Mouse (Mus musculus): ENCODE results near the gene Sptbn4.

The Sptbn4 gene

DNA sequence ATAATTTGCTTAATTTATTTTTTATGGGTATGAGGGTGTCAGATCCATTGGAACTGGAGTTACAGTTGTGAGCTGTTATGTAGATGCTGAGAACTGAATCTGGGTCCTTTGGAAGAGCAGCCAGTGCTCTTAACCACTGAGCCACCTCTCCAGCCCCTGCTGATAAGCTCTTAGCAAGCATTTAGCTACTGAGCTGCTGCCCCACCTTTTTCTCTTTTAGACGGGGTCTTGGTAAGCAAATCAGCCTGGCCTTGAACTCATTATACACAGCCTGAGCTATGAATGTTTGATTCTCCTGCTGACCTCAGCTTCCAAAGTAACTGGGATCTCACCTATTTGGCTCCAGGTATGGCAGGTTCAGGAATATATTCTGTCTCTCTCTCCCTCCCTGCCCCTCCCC, 66.5 kb downstream of the Sptbn4 start:
- no peak for DNase-seq

DNA sequence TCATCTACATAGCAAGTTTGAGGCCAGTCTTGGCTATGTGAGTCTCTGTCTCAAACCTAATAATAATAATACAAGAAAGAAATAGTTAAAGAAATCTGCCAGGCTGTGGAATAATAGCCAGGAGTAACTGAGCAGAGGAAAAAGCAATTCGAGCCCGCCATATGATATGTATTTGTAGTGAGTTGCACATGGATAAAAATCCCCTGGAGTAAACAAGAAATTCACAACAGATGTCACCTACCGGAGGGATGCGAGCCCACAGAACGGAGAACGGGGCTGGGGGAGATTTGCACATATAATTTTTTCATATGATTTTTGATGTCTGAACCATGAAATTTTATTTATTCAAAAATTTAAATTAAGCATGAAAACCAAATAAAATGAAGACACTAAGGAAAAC, 67.7 kb downstream of the Sptbn4 start:
- no peak for DNase-seq

DNA sequence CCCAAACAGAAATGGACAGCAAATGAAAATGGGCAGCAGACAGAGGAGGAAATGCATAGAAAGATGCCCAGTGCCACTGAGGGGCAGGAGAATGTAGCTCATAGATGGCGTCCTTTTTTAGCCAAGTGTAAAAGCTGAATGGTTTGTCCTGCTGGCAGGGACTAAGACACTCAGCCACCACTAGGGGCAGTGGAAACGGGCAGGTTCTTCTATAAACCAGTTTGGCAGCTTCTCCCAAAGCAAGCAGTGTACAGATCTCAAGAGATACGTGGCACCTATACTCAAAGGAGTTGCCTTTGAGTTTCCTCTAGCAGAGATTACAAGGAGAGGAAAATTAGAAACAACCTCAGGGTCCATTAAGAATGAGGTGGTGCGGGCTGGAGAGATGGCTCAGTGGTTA, 69.1 kb downstream of the Sptbn4 start:
- DNase-seq, result no peak

DNA sequence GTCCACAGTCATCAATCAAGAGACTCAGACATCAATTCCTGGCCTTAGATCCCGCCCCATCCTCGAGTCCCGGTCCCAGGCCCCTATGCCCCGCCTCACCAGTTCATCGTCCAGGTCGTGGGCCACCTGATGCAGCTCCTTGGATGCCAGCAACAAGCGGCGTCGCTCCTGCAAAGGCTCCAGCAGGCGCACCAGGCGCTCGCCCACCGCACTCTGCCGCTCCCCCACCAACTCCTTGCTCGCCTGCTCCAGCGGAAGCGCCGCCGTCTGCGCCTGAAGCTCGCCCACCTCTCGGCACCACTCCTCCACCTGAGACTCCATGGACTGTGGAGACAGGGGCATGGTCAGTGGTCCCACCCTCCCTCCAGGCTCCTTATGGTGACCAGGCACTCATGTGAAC, 72.2 kb downstream of the Sptbn4 start:
- peak; percentile 78 for DNase-seq

DNA sequence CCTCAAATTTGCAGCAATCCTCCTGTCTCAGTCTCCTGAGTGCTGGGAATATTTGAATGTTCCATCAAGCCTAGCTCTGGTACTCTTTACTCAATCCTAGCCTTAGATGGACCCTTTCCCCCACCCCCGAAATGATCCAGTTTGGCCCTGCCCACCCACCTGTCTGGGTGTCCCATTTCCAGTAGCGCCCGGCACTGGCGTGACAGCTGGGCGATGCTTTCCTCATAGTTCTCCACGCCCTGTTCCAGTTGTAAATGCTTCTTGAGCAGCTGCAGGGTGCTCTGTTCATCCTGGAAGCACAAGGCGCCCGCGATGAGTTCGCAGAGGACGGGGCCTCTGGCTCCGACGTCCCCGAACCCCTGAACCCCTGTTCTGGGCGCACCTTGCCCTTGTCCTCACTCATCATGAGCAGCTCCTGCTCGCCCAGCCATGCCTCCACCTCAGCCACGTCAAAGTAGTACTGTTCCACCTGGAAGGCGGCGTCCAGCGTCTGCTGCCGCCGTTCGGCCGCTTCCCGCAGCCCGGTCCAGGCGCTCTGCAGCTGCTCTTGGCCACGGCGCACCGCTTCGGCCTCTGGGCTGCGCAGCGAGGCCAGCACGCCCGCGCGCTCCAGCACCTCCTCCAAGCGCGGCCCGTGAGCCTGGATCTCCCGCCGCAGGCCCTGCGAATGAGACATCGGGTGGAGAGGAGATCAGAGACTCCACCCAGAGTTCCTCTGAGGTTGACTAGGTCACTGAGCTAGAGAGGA, 75.6 kb downstream of the Sptbn4 start:
- no peak for DNase-seq

DNA sequence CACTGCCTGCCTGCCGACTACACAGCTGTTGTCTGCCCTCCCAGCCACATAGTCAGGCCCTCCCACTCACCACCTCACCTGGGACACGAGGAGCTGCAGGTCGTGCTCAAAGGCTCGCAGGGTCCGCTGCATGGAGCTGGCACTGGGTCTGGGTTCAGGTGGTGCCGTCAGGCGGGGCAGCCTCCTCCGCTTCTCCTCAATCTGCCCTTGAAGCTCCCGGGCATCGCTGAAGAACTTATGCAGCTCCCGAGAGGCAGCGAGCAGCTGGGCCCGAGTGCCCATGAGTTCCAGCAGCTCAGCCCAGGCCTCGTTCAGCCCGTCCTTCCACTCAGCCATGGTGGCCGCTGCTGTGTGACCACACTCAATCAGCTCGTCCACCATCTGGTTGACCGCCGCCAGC, 78.4 kb downstream of the Sptbn4 start:
- DNase-seq, result no peak

DNA sequence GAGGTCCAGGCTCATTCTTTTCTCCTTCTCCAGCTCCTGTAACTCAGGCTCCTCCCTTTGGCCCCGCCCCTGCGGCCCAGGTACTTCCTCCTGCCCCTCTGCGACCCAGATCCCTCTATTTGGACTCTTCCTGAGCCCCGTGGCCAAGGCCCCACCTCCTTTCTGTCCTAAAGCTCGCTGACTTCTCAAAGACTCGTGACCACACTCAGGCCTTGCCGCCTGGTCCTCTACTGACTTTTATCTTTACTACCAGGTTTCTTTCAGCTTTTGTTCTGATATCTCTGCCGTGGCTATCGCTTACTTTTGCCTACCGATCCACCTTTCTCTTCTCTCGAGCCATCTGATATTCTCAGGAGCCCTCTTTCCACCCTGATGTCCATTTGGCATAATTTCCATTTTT, 79.5 kb downstream of the Sptbn4 start:
- DNase-seq, result no peak

DNA sequence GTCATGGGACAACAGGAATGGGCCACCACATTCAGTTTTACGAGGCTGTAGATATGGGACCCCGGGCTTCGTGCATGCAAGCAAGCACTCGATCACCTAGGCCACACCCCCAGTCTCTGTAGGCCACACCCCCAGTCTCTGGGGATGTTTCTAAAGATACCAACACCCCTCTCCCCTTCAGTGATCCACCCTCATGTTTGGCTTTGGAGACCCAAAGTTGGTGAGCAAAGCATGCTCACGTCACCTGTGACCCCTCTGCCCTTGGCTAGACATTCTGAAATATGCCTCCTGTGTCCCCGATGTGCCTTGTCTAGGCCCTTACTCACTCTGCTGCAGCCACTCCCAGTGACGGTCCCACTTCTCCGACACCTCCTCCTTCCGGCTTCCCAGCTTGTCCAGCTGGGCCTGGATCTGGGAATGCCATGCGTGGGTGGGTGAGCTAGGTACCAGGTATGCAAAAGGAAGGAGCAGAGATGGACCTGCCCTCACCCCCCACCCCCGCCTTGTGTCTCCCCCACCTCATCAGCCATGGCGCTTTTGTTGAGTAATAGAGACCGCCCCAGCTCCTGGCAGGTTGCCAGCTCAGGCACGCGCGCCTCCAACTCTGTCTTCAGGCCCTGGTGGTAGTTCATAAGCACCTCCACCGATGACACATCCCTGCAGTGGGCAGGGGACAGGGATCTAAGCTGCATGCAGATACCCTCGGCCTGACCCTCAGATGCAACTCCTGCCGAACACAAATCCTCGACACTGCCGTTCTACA, 81.2 kb downstream of the Sptbn4 start:
- peak; percentile 61 for DNase-seq

DNA sequence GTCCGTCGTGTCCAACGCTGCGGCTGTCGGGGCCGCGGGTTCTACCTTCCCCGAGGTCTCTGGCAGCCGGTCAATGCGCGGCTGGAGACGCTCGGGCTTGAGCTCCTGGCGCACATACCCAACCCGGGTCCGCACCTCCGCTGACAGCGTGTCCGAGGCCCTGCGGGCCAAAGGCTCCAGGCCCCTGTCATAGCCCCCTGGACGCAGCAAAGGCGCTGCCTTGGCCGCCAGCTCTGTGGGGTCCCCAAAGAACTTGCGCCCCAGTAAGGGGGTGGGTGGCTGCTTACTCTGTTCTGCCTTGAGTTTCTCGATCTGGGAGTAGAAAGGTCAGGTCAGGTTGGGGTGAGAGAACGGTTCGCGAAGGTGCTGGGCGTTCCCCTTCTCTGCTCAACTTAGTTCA, 83.1 kb downstream of the Sptbn4 start:
- DNase-seq, result no peak

DNA sequence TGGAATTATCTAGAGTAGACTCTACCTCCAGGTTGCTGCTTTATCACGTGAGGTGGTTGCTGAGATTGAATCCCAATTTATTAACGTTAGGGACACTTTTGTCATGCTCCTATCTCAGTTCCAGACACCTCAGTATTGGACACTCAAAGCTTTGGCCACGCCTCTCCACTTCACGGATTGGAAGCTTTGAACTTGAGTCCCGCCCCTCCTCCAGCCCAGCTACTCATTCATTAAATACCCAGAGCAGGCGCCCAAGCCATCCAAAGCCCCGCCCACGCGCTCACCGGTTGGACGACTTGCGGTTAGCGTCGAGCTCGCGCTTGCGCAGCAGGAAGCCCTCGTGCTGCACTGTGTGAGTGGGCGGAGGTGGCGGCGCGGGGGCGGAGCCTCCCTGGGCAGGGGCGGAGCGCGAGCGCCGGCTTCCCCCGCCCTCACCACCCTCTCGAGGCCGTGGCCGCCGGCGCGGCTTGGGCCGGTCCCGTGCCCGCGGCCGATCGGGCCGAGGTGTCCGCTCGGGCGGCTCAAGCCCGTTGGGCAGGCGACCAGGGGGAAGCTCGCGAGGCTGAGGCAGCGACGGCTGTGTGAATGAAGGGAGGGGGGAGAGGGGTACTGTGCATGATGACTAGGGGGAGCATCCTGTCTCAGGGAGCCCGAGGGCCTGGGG, 86.1 kb downstream of the Sptbn4 start:
- peak; percentile 98 for DNase-seq

DNA sequence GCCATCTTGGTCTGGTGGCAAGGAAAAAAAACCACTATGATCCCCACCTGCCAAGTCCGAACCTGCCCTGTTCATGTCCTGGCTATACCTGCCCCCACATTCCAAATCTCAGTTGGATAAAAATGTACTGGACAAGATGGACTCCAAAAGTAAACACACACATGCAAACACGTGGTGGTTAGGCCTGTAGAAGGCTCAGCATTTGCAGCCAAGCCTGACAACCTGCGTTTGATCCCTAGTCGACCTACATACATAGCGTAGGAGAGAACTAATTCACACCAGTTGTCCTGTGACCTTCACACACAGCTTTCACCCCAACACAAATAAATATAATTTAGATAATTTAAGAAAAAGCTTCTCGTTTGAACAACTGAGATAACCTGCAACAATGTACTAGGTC, 86.7 kb downstream of the Sptbn4 start:
- DNase-seq, result no peak

DNA sequence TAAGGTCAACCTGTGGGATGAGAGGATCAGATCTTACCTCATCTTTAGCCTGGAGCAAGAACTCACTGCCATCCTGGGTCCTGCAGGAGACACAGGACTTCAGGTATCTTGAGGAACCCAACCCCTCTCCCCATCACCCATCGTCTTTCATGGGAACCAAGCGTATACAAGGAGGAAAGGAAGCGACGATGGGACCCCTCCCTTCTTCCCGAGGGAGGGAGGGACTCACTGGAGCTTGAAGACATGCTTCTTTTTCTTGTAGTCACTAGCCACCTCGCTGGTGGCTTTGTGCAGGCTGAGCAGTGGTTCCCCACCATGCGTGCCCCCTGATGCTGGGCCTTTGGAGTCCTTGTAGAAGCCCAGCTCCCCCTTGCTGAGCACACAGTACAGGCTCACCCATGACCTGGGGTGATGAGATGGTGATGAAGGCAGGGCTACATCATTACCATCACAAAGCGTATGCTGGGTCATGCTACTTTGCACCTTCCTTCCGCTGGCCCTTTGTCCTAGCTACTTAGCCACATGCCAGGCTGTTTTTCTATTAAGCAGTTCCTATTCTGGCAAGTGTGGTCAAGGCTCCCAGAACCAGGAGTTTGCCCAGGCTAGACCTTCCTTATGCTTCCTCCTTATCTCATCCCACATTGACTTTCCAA, 87.7 kb downstream of the Sptbn4 start:
- DNase-seq, result no peak

DNA sequence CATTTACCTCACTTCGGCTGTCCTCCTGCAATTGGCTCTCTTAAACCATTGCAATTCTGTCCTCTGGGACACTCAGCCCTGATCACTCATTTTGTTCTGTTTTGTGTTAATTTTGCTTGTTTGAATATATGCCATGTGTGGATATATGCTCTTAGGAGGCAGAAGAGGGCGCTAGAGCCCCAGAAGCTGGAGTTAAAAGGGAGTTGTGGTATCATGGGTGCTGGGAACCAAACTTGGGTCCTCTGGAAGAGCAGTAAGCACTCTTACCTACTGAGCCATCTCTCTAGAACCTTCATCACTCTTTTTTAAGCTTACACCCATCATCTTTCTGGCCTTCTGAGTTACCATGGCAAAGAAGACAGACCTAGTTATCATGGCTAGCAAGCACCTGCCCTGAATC, 88.3 kb downstream of the Sptbn4 start:
- no peak for DNase-seq

DNA sequence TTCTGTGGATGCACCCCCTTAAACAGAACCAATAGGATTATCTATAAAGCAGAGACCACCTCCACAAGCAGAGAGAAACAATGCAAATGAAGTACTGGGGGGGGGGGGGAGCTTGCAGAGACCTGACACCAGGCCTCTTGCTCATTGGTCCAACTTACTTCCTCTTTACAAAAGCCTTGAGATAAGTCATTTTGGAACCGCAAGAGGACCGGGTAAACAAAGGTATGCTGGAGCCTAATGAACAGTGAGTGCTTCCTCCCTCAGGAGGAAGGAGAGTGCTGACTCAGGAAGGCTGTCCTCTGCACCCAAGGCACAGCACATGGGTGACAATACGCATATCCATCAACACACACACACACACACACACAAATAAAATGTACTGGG, 89.9 kb downstream of the Sptbn4 start:
- DNase-seq, result no peak

DNA sequence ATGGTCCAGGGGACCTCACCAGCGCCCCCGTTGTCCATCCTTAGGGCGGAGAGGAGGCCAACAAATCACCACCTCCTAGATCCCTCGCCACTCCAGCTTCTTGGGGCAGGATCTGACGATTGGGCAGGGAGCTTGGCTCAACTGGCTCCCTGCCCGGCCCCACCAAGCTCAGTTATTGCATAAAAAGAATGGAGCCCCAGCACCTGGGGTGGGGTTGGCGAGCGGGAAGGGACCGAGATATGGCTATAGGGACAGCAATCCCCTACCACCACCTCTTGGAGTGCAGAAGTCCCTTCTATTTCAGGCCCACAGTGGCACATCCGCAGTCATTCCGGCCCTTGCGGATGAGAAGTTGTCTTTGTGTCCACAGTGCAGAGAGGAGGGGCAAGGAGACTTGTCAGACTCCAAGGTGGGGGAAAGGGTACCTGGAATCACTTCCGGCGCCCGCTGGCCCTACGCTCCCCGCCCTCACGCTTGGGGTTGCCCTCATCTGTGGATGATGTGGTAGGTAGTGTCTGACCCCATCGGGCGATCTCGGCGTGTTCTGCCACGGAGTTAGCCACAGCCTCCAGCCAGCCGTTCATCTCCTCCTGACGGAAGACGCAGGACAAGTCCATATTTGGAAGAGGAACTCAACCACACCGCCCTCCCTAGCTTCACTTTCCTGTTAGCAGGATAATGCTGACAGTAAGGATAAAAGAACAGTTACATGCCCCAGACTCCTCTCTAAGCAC, 90.5 kb downstream of the Sptbn4 start, which contains the start of gene Gm20479:
TSS of gene Gm20479 (minus strand) at position 559 of the 734 bp plus-strand sequence.
- DNase-seq, result no peak

DNA sequence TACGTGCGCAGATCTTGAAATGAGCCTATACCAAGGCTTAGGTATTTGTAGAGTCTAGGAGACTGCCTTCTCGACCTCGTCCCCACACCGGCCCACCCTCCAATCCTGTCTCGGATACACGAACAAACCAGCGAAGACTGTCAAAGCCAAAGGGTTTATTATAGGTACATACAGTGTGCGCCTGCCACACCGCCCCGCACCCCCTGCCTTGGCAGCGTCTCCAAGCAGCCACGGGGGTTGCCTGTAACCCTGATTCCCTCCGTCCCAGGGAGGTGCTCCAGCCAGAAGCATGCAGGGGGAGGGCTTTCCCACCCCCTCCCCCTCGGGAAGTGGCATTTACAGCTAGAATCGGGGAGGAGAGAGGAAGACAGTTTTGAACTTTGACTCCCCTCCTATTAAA, 91.2 kb downstream of the Sptbn4 start:
- no peak for DNase-seq

DNA sequence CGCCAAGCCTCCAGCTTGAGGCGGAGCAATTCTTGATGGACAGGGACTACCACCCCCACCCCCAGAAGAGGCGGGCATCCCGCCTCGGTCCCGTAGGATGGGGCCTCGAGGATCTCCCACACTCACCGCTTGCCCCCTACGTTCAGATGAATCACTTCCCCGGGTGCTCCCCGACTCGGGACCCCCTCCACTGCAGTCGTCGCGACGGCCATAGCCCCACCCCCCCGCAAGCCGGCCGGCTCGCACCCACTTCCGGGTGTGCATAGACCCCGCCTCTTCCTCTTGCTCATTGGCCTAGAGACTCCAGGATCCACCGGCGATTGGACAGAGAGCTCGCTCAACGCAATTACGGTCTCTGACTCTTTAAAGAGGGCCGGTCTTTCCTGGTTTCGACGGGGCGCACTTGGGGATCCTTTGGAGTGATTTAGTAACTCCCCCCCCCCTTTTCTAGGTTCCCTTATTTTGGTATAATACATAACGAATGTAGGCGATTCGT, 91.7 kb downstream of the Sptbn4 start, which contains the start of gene Shkbp1:
TSS of gene Shkbp1 (minus strand) at position 275 of the 496 bp plus-strand sequence.
- peak; percentile 90 for DNase-seq

DNA sequence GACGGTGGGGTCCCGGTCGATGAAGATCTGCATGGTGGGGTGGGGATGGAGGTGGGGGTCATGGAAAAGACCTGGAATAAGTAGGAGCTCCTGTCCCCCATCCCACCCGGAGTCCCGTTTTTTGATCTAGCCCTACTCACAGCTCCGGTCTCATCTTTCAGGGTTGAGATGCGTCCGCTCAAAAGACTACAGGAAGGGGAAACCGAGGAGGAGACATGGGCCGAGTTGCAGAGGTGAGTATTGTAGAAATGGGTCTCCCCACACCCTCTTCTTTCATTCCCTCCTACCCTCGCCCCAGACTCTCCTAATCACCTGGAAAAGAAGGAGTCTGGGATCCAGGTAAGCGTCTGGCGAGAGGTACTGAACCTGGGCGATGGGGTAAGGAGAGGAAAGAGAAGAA, 92.2 kb downstream of the Sptbn4 start:
- DNase-seq, result no peak

DNA sequence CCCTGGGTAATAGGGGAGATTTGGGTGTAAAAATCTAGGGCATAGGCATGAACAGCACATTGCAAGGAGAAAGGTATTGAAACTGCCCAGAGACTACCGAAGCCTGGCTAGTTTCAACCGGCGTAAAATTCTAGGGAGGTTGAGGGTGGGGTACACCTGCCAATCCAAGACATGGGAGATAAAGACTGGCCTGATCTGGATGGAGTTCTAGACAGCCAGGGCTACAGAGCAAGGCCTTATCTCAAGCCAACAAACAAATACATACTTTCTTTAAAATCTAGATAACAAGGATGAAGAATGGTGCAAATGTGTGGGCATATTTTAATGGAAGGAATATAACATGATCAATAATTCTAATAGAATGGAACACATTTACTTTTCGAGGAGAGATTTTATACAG, 92.7 kb downstream of the Sptbn4 start:
- no peak for DNase-seq

DNA sequence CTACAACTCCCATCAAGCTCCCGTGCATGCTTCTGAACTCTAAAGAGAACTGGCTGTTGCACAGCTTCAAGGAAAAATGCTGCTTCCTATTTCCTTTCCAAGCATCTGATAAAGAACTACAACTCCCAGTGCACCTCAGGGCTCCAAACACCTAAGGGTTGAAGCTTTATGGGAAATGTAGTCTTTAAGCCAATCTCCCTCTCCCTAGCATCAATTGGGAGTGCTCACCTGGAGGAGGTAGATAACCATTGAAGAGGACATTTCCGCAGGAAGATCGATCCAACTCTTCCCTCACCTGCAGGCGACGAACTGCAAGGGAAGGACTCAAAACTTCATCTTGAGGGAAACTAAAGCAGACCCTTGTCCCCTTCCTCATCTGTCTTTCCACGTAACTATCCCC, 93.3 kb downstream of the Sptbn4 start:
- DNase-seq, result no peak

DNA sequence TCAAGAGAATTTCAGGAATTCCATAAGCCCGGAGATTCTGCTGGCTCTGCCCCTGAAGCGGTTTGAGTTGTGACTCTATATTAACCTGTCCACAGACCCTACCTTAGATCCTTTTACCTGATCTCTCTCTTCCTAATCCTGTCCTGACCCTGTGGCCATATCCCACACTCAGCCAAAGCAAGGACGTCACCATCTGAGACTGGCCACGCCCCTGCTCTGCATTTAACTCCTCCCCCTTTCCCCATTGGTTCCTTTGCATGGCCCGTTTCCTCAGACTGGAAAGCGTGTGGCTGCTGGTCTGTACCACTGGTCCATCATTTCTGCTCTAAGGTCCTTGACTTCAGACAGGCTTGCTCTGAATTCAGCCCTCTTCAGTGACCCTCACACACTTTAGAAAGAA, 102.0 kb downstream of the Sptbn4 start:
- DNase-seq, result no peak

DNA sequence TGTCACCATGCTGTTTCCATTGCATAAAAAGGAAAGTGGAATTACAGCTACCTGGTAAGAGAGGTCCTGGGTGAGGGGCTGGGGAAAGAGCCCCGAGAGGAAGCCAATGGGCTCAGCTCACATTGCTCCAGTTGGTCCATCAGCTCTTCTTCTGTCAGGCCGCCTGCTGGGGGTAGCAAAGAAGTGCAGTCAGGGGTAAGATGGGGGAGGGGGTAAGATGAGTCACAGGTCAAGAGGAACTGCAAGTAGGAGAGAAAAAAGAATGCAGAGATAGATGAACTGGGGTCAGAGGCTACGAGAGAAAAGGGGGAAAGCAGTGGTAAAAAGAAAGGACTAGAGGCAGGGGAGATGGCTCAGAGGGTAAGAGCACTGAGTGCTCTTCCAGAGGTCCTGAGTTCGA, 104.9 kb downstream of the Sptbn4 start:
- DNase-seq, result no peak
